Mouse (Mus musculus) heart, postnatal 36 days (tissue): Measurements from ENCODE around the gene Ankrd55. TPM values are rescaled to one million over a fixed set of nuclear protein-coding genes. Genes with fewer than 3 reads are reported as not detected.

ENCODE experiments used
- DNase-seq, 2 experiments: peaks; one replicate each; pipeline ENCODE4 v3.0.0; 2021 to 2022
- intact Hi-C: fragments of 180-260 bp; cut with DNase I; formaldehyde crosslinking; loops from one replicate; pipeline ENCODE4 v1.15.1; 2025
- total RNA-seq, 2 experiments: library from RNA; stranded (reverse); gene quantifications; 2 replicates each; pipeline ENCODE4 v1.2.3; 2021

Ankrd55 gene
- total RNA-seq, 2 experiments from 2014 or later, result 0.92 to 1.00 TPM

- intact Hi-C loops, result no loop called here
- DNase-seq, result no peak
Observed at GRCm38 (mm10) chr13:112340761-112341160, 52.5 kb downstream of the Ankrd55 start.

DNA sequence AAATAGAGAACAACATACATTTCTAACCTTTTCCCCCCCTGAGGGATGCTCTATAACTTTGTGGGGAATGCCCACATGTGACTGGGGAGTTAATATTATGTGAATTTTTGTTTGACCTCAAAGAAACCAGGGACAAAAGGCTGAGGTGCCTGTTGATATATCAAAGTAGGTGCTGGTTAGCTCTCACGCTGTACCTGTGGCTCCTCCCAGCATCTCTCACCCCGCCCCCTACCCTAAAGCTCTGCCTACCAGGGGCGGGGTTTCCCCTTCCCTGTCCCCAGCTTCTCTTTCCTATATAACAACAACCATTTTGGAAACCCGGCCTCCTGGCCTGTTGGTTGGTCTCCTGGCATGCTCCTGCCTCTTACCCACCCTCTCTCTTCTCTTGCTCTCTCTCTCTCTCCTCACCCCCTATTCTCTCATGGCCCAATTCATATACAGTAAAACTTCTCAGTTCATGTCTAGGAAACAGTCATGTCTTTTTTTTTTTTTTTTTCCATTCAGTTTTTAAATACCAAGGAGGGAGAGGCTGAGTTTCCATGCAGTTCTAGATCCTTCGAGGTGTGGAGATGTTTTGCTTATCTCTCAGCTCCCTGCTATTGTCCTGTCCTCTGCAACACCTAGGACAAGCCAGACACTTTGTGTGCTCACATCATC lies 54.8 kb downstream of the Ankrd55 start:
- intact Hi-C loops, result no loop called here
- DNase-seq, result no peak

- DNase-seq, result no peak
- intact Hi-C loops, result no loop called here
Observed at GRCm38 (mm10) chr13:112343628-112344009, 55.4 kb downstream of the Ankrd55 start.

DNA sequence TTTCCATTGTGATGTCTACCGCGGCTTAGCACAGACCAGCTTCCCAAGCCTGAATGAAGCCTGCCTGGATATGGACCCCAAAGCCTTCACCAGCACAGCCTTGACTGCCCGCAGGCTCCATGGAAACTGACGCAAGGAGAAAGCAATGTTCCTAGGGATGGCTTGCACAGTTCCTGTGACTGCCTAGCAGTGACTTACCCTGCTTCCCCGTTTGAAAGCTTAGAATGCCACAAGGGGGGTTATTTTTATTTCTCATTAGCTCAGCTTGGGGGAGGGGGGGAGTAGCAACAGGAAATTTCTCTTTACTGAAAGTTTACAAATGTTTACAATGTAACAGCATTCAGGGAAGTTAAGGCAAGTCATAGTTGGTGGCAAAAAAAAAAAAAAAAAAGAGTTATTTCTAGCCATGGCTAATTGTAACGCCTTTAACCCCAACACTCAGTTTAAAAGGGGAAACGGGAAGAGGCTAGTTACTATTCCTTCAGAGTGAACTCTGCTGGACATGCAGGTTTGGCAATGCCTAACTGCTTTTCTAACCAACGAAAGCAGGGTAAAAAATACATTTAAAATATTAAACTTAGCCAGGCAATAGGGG lies 56.1 kb downstream of the Ankrd55 start:
- no peak for DNase-seq
- intact Hi-C loops, result no loop called here

- intact Hi-C loops, result no loop called here
- no peak for DNase-seq
Observed at GRCm38 (mm10) chr13:112345542-112345941, 57.3 kb downstream of the Ankrd55 start.

GRCm38 (mm10) chr13:112346031-112346430 lies 57.8 kb downstream of the Ankrd55 start:
- DNase-seq, result no peak
- intact Hi-C loops, result no loop called here

GRCm38 (mm10) chr13:112346659-112347142 lies 58.5 kb downstream of the Ankrd55 start:
- intact Hi-C loops, result no loop called here
- DNase-seq, result no peak

GRCm38 (mm10) chr13:112348250-112348649 lies 60.0 kb downstream of the Ankrd55 start:
- intact Hi-C loops, result no loop called here
- no peak for DNase-seq

GRCm38 (mm10) chr13:112348896-112349484 lies 60.7 kb downstream of the Ankrd55 start:
- intact Hi-C loops, result no loop called here
- DNase-seq, result no peak

DNA sequence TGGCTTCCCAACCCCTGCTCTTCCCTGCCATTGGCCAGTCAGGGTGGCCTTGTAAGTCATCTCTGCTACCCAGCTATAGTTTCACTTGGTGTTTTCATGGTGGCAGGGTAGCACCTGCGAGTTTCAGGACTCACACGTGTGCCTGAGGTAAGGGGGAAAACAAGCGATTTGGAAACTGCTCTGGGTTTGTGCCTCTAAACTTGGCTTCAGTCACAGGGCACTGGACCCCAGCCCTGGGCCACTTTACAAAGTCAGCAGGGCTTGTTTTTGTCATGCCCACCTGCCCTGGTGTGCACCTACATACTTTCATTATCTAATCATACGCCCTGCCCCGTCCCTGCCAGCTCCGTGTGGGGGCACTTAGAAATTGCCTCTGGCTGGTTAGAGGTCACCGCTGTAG lies 61.2 kb downstream of the Ankrd55 start:
- no peak for DNase-seq
- intact Hi-C loops, result no loop called here

- intact Hi-C loops, result no loop called here
Observed at GRCm38 (mm10) chr13:112351943-112352342, 63.7 kb downstream of the Ankrd55 start.

GRCm38 (mm10) chr13:112354109-112354867 lies 66.0 kb downstream of the Ankrd55 start:
- intact Hi-C loops, result no loop called here
- DNase-seq, result no peak

More at GRCm38 (mm10) chr13:112351943-112352342, 63.7 kb downstream of the Ankrd55 start:
- no peak for DNase-seq

DNA sequence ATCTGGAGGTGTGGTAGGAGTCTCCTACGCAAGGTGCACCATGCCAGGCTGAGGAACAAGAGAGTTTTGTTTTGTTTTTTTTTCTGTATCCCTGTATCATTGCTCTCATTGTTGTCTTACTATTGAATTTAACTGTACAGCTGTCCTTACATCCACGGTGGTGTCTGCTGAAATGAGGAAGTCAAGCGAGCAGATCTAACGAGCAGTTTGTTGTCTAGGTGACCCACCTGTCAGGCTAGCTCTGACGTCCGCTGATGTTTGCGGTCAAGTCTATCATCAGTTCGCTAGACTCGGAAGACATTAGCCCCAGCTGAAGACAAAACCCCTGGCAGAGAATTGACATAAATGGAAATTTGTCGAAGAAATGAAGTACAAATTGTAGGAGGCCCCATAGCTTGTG lies 66.7 kb downstream of the Ankrd55 start:
- intact Hi-C loops, result no loop called here
- no peak for DNase-seq

DNA sequence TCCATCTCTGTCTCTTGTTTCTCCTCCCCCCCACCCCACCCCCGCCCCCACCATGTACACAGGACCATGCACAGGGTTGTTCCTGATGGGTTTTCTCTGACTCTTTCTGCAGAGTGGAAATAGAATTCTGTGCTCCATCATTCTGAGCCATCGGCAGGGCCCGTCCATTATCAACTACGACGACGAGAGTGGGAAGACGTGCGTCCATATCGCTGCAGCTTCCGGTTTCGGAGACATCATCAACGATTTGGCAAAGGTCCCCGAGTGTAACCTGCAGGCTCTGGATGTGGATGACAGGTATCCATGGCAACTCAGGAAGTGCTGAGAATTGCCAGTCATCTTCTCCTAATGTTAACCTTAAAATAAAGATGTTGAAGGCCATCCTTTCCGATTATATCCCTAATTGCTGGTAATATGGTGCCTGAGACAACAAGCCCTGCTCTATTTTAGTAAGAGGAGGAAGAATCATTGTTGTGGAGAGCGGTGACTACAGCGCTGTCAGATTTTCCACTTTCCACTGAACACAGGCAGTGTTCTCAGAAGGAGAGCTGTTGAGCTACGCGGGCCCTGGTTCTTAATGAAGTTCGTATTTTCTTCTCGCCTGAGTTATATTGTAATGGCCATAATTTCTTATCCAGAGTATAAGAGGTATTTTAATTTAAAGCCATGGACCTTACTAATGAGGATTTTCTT lies 67.7 kb downstream of the Ankrd55 start:
- DNase-seq, result no peak
- intact Hi-C loops, result no loop called here

GRCm38 (mm10) chr13:112361575-112361974 lies 73.3 kb downstream of the Ankrd55 start:
- DNase-seq, result no peak
- intact Hi-C loops, result no loop called here

DNA sequence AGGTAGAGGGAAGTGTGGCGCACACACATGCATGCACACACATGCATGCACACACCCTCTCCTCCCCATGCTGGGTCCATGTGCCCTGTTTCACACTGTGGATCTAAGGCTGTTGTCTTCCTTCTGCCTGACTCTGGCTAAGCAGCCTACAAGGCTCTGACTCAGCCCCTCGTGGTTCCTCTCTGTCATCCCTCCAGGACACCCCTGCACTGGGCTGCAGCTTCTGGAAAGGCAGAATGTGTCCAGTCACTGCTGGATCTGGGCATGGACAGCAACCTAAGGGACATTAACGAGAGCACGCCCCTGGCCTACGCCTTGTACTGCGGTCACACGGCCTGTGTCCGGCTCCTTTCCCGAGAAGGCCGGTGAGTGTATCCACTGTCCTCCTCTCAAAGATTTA lies 75.0 kb downstream of the Ankrd55 start:
- intact Hi-C loops, result no loop called here
- DNase-seq, result peak; percentile 45 to 52

- intact Hi-C loops, result no loop called here
- no peak for DNase-seq
Observed at GRCm38 (mm10) chr13:112363746-112364145, 75.5 kb downstream of the Ankrd55 start.

- no peak for DNase-seq
- intact Hi-C loops, result no loop called here
Observed at GRCm38 (mm10) chr13:112364698-112365097, 76.4 kb downstream of the Ankrd55 start.

DNA sequence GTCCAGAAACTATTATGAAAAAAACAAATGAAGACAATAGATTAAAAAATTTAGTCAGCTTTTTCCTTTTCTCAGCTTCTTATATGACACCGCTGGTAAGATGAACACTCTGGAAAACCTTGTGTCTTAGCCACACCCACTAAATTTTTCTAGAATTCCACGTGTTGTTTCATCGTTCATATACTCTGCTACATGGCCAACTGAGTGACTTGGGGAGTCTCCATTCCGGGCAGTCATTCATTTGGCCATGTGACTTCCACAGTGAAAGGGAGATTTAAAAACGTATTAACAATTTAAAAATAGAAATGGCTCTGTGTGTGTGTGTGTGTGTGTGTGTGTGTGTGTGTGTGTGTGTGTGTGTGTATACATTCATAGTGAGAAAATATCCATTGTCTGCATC lies 77.1 kb downstream of the Ankrd55 start:
- intact Hi-C loops, result no loop called here
- no peak for DNase-seq

DNA sequence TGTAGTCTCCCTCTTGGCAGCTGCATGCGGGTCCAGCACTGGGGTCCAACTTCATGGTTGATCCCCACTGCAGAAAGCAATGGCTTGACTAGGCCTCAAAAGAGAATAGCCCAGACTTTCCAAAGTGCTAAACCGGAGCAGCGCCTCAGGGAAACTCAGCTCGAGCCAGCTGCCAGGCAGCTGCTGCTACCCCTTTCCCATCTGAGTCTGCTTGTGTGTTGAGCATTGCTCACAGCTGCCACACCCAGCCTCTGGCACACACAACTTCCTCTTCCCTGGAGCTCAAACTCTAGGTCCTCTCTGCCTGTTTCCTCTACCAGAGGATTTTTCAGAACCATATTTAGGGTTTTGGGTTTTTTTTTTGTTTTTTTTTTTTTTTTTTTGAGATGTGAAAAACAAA lies 77.5 kb downstream of the Ankrd55 start:
- peak; percentile 45 to 53 for DNase-seq
- intact Hi-C loops, result no loop called here
